Mouse (Mus musculus) spleen, adult 2 months (tissue): ENCODE results near the gene Slc35d1. TPM values are rescaled to one million over a fixed set of nuclear protein-coding genes. Genes with fewer than 3 reads are reported as not detected.
"Not testable (repeated sequence)": the region's sequence is repeated elsewhere in the genome, so short reads cannot be mapped to it uniquely, and the experiment has no call there.

ENCODE experiments used
- DNase-seq, 2 experiments: peaks; one replicate each; pipeline versions ENCODE4 v3.0.0 to v3.0.0-alpha.2; 2012 to 2021; ENCODE audit warnings: low spot score in 2 of 2, low read depth in 1 of 2
- H3K27ac ChIP-seq: fragments of 200-500 bp; 2 replicates; pipeline ENCODE4 v1.5.1; 2012; ENCODE audit warnings: low read length, inconsistent platforms; ENCODE audit not compliant: insufficient read depth
- H3K27me3 ChIP-seq: fragments of 200-500 bp; 2 replicates; pipeline ENCODE4 v1.6.1; 2012; ENCODE audit warnings: mild to moderate bottlenecking, moderate library complexity, low read length, inconsistent platforms; ENCODE audit not compliant: control insufficient read depth, insufficient read depth
- H3K36me3 ChIP-seq: fragments of 200-500 bp; 2 replicates; pipeline ENCODE4 v1.6.1; 2012; ENCODE audit warnings: mild to moderate bottlenecking, low read length, inconsistent platforms; ENCODE audit not compliant: control insufficient read depth, insufficient read depth
- H3K4me1 ChIP-seq: fragments of 200-500 bp; 2 replicates; pipeline ENCODE4 v1.6.1; 2011; ENCODE audit warnings: inconsistent platforms; ENCODE audit not compliant: control insufficient read depth, insufficient read depth, insufficient read length
- H3K4me3 ChIP-seq: fragments of 200-500 bp; 2 replicates; pipeline ENCODE4 v1.5.1; 2011; ENCODE audit warnings: mild to moderate bottlenecking, inconsistent platforms; ENCODE audit not compliant: insufficient read depth, insufficient read length; ENCODE audit errors: extremely low read depth
- CTCF ChIP-seq: fragments of 200-500 bp; IDR thresholded peaks from 2 replicates; pipeline ENCODE4 v1.5.1; 2011; ENCODE audit warnings: mild to moderate bottlenecking, inconsistent platforms; ENCODE audit not compliant: insufficient read depth, insufficient read length, insufficient replicate concordance; ENCODE audit errors: extremely low read depth
- POLR2A ChIP-seq: fragments of 200-500 bp; IDR thresholded peaks from 2 replicates; pipeline ENCODE4 v1.6.1; 2011; ENCODE audit warnings: low read depth, low read length, inconsistent platforms
- WGBS: fragments of 180-500 bp; shearing (Covaris S2); methylation state at CpG from one replicate; pipeline ENCODE4 v1.1.7; 2018; 5-methylcytosine and 5-hydroxymethylcytosine counted together
- polyA plus RNA-seq: library from polyadenylated mRNA; depleted of rRNA; stranded (reverse); fragments of >200 nt; gene quantifications from 2 replicates; pipeline ENCODE4 v1.2.3, GENCODE M21; 2012

Slc35d1 gene
- polyA plus RNA-seq, 1 experiment, result 1.7 TPM

DNA sequence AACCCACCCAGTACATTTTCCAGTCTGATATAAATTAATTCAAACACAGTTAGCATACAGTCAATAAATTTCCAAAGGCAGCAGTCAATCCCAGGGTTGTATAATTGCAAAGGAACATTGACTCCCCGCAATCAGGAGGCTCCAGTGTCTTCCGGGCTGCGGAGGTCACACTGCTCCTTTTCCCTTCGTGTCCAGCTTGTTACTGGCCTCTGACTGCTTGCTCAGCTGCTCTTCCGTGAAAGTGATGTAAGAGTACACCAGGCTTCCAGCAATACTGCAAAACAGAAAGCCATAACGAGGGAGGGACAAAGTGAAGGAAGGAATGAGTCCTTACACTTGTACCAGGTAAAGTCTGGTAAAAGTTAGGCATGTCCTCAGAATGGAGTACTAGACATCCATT lies 41.5 kb downstream of the Slc35d1 start:
- H3K27ac ChIP-seq, result no peak overlapping the region
- 92% methylated on average over 6 of the region's 6 CpGs for WGBS
- TF ChIP-seq CTCF, result no peak
- TF ChIP-seq POLR2A, result no peak
- no peak for DNase-seq
- peaks cover 1% of the 10 kb centered on the region; the same call in 1 of the 2 replicates for H3K36me3 ChIP-seq
- H3K4me1 ChIP-seq, result no peaks in the 10 kb centered on the region
- H3K4me3 ChIP-seq, result no peak overlapping the region
- H3K27me3 ChIP-seq, result no peaks in the 10 kb centered on the region

DNA sequence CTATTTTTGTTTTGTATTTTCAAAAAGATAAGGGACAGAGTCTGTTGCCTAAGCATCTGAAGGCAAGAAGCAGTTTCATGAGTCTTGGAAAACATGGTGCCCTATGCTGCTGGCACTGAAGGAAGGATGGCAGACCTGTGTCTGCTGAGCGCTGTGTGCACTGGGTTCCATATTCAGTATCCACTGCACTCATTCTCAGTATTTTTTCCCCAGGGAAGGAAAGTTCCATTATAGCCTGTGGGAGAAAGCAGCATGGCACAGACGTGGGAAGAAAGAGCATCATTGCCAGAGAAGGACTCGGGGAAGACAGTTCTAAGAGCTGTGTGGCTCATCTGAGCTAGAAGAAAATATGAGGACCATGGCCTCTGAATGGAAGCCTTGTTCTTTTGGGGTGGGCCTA lies 43.7 kb downstream of the Slc35d1 start:
- no peak for DNase-seq
- Histone ChIP-seq H3K4me3 (no peak overlapping the region), H3K27me3 (no peaks in the 10 kb centered on the region), H3K27ac (no peak overlapping the region), H3K36me3 (peaks cover 1% of the 10 kb centered on the region; the same call in 1 of the 2 replicates), H3K4me1 (no peaks in the 10 kb centered on the region)
- 96% methylated on average over 3 of the region's 3 CpGs for WGBS
- TF ChIP-seq CTCF (no peak), POLR2A (no peak)

DNA sequence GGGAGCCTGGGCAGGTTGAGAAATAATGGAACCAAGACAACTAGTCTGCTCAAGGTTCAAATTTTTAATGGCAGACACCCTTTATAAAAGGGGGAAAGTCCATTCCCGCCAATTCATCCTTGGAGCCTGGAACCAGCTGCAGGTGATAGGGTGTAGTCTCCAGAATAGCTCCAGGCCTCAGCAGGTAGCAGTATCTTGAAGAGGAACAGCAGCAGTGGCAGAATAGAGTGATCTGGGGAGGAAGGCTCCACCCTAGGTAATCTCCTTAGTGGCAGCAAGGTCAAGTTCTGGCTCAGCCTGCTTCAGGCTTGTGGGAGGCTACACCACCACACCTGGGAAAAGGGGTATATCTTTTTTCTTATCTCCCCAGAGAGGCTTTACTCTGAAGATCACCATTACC lies 48.8 kb downstream of the Slc35d1 start:
- H3K4me3 ChIP-seq, DNase-seq, H3K27ac ChIP-seq, H3K27me3 ChIP-seq, H3K4me1 ChIP-seq: not testable (repeated sequence)
- WGBS, result 94% methylated on average over 1 of the region's 1 CpGs
- peaks cover 13% of the 10 kb centered on the region for H3K36me3 ChIP-seq

DNA sequence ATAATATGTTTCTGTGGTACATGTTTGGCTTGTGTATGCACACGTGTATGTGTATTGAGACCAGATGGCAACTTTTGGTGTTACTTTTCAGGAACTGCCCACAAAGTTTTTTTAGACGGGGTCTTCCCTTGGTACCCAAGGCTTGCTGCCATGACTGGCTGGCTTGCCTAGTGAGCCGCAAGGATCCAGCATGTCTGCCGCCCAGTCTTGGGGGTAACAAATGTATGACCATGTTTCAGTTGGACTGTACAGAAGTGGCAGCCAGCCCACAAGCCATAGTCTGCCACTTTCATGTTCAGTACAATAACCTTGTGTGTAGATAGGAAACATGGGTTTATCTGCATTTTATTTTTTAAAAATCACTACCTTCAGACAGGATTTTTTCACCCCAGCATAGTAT lies 56.2 kb downstream of the Slc35d1 start:
- H3K4me3 ChIP-seq, result no peak overlapping the region
- no peaks in the 10 kb centered on the region for H3K27me3 ChIP-seq
- H3K27ac ChIP-seq, result no peak overlapping the region
- WGBS, result 91% methylated on average over 4 of the region's 4 CpGs
- TF ChIP-seq CTCF (no peak), POLR2A (no peak)
- no peaks in the 10 kb centered on the region for H3K4me1 ChIP-seq
- H3K36me3 ChIP-seq, result peaks cover 47% of the 10 kb centered on the region
- no peak for DNase-seq

DNA sequence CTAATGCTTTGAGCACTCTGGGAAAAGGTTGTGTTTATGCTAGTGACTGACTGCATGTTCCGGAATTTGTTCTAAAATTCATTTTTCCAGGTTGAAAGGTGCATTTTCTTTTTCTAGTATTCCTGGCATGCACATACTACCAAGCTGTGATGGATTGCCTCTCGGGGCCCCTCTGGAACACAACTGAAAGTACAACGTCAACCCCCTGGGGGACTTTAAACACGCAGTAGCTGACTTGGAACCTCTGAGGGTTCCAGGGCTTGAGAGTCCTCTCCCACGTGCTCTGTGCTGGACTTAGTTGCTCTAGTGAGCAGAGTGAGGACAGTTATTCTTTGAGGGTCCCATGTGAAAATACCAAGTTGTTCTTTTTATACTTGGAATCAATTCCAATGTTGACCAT lies 63.0 kb downstream of the Slc35d1 start:
- TF ChIP-seq POLR2A (no peak), CTCF (no peak)
- Histone ChIP-seq H3K4me1 (no peaks in the 10 kb centered on the region), H3K27me3 (no peaks in the 10 kb centered on the region), H3K27ac (no peak overlapping the region), H3K36me3 (peaks cover 56% of the 10 kb centered on the region), H3K4me3 (no peak overlapping the region)
- DNase-seq, result no peak
- 94% methylated on average over 5 of the region's 5 CpGs for WGBS

DNA sequence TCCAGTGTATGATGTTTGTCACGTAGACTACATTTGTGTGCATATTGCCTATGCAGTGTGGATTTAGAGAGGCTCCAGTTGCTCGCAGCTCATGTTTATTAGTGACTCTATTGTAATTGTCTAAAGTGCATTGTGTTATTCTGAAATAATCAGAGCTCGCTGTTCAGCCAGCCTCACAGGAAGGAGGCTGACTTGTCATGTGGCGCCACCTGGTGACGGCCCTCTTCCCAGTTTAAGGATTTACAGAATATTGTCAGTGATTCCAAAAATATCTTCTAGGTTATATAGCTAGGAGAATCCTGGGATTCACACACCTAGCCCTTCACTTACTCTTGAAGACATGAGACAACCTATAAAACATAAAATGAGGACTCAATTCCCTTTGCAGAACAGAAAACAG lies 68.6 kb downstream of the Slc35d1 start:
- peak; percentile 29 to 70 for DNase-seq

DNA sequence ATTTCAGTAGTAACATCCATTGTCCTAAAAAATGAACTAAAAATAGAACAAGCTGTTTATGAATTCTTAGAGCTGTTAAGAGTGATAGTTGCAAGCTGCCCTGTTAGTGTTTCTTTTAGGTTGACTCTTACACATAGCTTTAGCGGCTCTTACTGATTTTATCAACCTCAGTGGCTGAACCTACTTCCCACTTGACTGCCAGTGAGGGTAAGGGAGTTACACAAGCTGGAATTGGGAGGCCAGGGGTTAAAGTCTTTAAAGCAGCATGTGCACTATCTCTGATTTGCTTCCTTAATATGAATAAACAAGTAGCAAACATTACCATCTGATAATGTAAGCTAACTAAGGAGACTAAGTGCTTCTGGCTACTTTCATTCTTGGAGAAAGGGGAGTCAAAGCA lies 78.0 kb downstream of the Slc35d1 start:
- Histone ChIP-seq H3K4me1 (no peaks in the 10 kb centered on the region), H3K27me3 (no peaks in the 10 kb centered on the region), H3K4me3 (no peak overlapping the region; the same call in 1 of the 2 replicates), H3K27ac (no peak overlapping the region), H3K36me3 (peaks cover 16% of the 10 kb centered on the region)
- 42% methylated on average over 1 of the region's 1 CpGs for WGBS
- TF ChIP-seq CTCF, result no peak
- no peak for TF ChIP-seq POLR2A
- DNase-seq, result no peak

More for the DNA sequence above, 68.6 kb downstream of the Slc35d1 start:
- H3K27me3 ChIP-seq, result no peaks in the 10 kb centered on the region
- H3K27ac ChIP-seq, result no peak overlapping the region
- no peaks in the 10 kb centered on the region for H3K4me1 ChIP-seq
- TF ChIP-seq POLR2A, result no peak
- peak; percentile 84 for TF ChIP-seq CTCF
- H3K36me3 ChIP-seq, result peaks cover 36% of the 10 kb centered on the region
- 51% methylated on average over 5 of the region's 5 CpGs for WGBS
- no peak overlapping the region for H3K4me3 ChIP-seq

DNA sequence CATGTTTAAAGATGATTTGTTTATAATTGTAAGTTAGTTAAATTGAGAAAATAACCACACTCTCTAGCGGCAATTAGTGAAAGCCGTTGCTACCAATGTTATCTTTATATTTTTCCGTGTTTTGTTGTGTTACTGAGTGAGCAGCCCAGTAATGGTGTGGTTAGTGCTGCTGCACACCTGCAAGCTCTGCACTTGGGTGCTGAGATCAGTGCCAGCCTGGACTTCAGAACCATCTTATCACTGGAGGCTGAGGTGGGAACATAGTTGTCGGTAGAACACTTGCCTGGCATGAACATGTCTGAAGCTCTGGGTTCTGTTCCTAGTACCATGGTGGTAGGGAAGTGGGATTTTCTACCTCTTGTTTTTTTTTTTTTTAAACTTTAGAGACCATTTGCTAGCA lies 88.4 kb downstream of the Slc35d1 start:
- Histone ChIP-seq H3K27ac (no peak overlapping the region), H3K4me3 (no peak overlapping the region), H3K36me3 (peaks cover 4% of the 10 kb centered on the region), H3K27me3 (no peaks in the 10 kb centered on the region), H3K4me1 (peaks cover 5% of the 10 kb centered on the region)
- TF ChIP-seq CTCF (no peak), POLR2A (no peak)
- no peak for DNase-seq
- 65% methylated on average over 4 of the region's 4 CpGs for whole genome bisulfite sequencing
